Mouse (Mus musculus): Measurements from ENCODE around the gene Mettl24.
A peak's percentile ranks its signal among the peaks of the same experiment; 100 is the strongest.

The Mettl24 gene

GRCm38 (mm10) chr10:40683092-40683867 is at the start of gene Mettl24:
Gene Mettl24, plus strand, starts transcription at chr10:40683282.
- peak; percentile 7 for DNase-seq (ENCODE audit: extremely low read depth, insufficient read length, low spot score)

DNA sequence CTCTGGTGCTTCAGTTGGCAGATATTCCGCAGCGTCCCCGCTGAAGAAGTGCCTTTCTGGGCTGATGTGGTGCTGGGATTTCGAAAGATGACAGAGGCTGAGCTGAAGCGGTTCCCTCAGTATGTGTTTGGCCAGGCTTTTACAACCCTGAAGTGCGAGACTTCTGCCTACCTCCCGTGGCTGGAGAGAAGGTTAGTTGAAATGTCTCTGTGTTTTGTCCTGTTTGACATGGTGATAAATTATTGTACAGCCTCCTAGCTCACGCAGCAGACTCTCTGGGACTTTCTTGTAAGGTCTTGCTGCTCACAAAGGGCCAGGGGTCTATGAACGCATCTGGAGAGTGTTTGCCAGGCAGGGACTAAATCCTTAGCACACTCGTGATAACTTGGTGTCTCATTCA is 45.8 kb upstream of the Mettl24 start:
- no peak for DNase-seq (ENCODE audit: extremely low read depth, insufficient read length, low spot score)

DNA sequence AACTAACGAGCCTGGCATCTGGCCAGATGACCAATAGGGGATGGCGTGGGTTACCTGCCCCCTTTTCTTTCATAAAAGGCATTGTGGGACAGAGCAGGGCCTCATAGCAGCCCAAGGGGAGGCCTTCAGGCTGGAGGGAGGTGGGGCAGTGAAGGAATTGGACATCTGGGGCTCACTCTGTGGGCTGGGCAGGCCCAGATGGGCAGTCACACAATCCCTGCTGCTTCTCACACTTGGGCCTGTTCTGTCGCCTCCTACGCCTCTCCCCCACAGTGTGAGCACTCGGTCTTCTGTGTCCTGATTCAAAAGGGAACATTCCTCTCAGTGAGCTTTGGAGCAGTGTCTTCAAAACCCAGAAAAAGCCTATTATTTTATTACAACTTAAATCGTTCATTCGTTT is 44.8 kb upstream of the Mettl24 start:
- peak; percentile 28 for DNase-seq (ENCODE audit: extremely low read depth, insufficient read length, low spot score)

- DNase-seq (ENCODE audit: extremely low read depth, insufficient read length, low spot score): peak; percentile 40
Observed at GRCm38 (mm10) chr10:40638823-40639819, 44.0 kb upstream of the Mettl24 start.

GRCm38 (mm10) chr10:40640406-40640805 is 42.7 kb upstream of the Mettl24 start:
- DNase-seq (ENCODE audit: extremely low read depth, insufficient read length, low spot score): no peak

DNA sequence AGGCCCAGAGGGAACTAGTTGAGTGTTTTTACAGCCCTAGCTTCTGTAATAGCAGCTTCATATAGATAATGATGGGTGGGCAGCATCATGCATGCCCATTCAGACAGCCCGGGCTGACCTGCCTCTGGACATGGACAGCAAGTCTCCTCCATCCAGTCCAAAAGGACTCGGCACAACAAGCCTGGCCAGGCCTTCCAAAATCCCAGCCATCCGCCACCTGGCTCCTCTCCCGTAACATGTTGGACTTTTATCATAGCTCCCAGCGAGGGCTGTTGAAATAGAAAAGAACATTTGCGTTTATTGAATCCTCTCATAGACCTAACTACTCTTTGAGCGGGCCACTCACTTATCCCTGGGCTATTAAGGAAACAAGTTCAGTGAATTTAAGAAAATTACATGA is 41.2 kb upstream of the Mettl24 start:
- DNase-seq (ENCODE audit: extremely low read depth, insufficient read length, low spot score): no peak

- DNase-seq (ENCODE audit: extremely low read depth, insufficient read length, low spot score): no peak
Observed at GRCm38 (mm10) chr10:40643126-40643525, 40.0 kb upstream of the Mettl24 start.

GRCm38 (mm10) chr10:40644456-40644855 is 38.6 kb upstream of the Mettl24 start:
- no peak for DNase-seq (ENCODE audit: extremely low read depth, insufficient read length, low spot score)

GRCm38 (mm10) chr10:40645346-40645745 is 37.7 kb upstream of the Mettl24 start:
- no peak for DNase-seq (ENCODE audit: extremely low read depth, insufficient read length, low spot score)

DNA sequence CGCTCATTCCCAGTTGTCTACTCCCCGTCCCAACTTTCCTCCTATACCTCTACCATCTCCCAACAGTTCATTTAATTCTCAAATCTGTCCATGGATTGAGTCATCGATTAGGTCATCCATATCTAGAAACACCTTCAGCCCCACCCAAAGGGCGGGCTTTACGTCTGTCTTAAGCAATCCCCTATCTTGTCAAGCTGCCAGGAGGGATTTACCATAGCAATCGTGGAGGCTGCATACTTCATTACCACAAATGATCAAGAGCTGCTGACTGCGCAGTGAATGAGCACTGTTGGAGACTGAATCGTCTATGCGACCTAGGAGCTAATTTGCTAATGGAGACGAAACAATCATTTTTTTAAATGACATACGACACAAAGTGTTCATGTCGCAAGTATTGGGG is 34.3 kb upstream of the Mettl24 start:
- DNase-seq (ENCODE audit: extremely low read depth, insufficient read length, low spot score): no peak

- no peak for DNase-seq (ENCODE audit: extremely low read depth, insufficient read length, low spot score)
Observed at GRCm38 (mm10) chr10:40649634-40650033, 33.4 kb upstream of the Mettl24 start.

GRCm38 (mm10) chr10:40651676-40652075 is 31.4 kb upstream of the Mettl24 start:
- no peak for DNase-seq (ENCODE audit: extremely low read depth, insufficient read length, low spot score)

DNA sequence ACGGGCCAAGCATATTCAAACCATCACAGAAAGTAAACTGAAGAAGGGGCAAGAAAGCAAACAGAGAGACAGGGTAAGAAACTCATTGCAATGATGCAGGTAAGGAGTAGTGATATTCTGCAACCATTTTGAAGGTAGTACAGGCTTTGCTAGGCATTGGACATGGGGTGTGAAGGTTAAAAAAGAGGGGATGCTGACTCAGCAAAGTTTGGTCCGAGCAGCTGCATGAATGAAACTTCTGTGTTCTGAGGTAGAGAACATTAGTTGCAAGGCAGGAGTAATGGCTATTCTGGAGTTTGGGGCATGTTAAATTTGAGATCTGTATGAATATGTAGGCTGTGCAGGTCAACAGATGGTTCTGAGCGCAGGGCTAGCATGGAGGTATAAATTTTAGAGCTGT is 17.8 kb upstream of the Mettl24 start:
- DNase-seq (ENCODE audit: extremely low read depth, insufficient read length, low spot score): no peak

- DNase-seq (ENCODE audit: extremely low read depth, insufficient read length, low spot score): no peak
Observed at GRCm38 (mm10) chr10:40666943-40667342, 16.1 kb upstream of the Mettl24 start.

GRCm38 (mm10) chr10:40668640-40669039 is 14.4 kb upstream of the Mettl24 start:
- DNase-seq (ENCODE audit: extremely low read depth, insufficient read length, low spot score): no peak

DNA sequence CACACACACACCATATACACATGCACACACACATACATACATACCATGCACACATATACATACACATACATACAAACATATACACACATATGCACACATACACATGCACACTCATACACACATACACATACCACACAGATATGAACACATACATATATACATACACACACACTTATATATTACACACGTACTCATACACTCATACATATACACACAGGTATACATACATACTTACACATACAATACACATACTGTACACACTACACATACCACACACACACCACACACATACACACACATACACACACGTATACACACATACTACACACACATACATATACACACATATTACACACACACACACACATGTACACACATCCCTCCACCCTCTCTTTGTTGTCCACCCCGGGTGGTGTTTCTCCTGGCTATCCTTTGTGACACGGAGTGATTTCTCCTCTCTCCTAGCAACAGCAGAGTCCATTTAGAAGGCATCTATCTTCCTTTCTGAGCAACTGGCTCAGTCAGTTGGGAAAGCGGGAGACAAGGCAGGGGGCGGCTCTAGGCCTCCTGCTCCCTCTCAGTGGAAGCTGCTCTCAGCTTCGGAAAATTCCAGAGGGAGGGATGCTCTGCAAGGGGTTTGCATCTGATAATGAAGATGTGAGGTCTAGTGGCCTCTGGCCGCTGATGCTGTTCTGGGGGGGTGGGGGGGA is 10.3 kb upstream of the Mettl24 start:
- DNase-seq (ENCODE audit: extremely low read depth, insufficient read length, low spot score): no peak

DNA sequence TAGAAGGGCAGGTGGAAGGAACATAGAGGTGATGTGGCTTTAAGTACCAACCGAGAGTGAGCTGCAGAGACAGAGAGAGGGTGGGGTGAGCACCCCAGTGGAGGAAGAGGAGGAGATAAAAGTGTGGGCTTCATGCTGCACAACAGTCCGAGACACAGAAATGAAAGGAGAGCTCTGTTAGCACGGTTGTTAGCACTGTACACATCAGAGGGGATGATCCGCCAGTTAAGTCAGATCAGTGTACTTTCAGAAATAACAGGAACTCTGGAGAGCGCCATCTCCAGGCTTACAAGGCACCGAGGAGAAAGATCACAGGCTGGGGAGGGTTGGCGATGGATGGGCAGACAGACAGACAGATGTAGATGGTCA is 9.8 kb upstream of the Mettl24 start:
- DNase-seq (ENCODE audit: extremely low read depth, insufficient read length, low spot score): no peak

DNA sequence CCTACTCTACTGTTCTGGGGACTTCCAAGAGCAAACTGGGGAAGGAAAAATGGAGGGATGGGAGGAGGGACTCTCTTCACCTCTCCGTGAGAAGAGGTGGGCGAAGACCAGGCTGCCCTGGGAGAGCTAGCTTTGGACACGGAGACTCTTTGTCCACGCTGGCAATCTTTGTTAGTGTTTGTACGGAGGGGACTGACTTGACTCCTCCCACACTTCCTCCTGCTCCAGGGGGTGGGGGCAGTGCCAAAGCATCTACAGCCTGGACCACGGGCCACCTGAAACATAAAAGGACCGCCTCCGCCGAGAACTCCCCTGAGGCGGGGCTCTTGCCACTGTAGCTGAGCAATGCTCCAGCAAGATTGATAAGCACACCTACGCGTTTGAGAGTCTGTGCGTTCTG is 8.9 kb upstream of the Mettl24 start:
- DNase-seq (ENCODE audit: extremely low read depth, insufficient read length, low spot score): no peak

GRCm38 (mm10) chr10:40675921-40676320 is 7.2 kb upstream of the Mettl24 start:
- DNase-seq (ENCODE audit: extremely low read depth, insufficient read length, low spot score): peak; percentile 17

DNA sequence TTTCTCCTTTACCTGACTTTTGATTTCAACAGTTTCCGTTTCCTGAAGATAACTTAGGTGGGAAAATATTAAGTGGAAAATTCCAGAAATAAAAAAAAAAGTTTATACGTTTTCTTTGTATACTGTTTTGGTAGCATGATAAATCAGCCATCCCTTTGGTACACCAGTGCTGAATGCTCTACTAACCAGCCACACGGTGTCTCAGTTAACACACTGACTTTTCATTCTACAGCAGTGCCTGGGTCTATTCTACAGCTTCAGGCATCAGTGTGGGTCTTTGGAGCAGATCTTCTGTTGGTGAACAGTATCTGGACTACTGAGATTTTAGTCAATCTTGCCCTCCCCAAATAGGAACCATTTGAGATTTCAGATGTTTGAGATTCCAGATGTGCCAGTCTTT is 4.6 kb upstream of the Mettl24 start:
- DNase-seq (ENCODE audit: extremely low read depth, insufficient read length, low spot score): no peak

- no peak for DNase-seq (ENCODE audit: extremely low read depth, insufficient read length, low spot score)
Observed at GRCm38 (mm10) chr10:40682470-40682869, 612 bp upstream of the Mettl24 start.
